Mouse (Mus musculus): ENCODE measurements around the gene Sp7.

The Sp7 gene

DNA sequence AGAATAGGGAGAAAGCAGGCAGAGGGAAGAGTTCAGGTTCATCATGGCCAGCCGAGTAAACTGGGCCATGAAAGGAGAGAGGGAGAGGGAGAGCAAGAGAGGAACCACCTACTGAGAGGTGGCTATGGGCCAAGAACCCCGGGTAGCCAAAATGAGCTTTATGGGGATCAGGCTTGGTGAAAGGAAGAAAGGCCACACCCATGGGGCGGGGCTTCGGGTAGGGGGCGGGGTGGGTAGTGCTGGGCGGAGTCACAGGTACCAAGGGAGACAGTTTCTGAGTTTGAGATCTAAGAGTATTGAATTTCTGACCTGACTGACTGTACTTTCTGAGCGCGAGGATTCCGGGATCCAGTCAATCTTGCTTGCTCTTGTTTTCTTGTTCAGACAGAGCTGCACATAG is 19.7 kb upstream of the Sp7 start:
- DNase-seq (ENCODE audit: low spot score in 2 of 2) = no peak

DNA sequence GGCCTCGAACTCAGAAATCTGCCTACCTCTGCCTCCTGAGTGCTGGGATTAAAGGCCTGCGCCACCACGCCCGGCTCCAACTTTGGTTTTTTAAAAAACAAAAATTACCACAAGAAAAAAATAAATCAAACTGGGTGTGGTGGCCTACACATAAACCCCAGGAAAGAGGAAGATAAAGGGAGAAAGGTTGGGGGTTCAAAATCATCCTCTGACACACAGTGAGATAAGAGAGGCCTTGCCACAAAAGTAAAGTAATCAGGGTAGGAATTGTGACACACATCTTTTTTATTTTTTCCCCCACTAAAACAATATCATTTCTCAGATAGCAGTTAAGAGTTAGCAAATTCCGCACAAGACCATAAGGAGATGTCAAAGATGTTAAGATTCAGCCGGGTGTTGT is 16.7 kb upstream of the Sp7 start:
- no peak for DNase-seq (ENCODE audit: low spot score in 2 of 2)

DNA sequence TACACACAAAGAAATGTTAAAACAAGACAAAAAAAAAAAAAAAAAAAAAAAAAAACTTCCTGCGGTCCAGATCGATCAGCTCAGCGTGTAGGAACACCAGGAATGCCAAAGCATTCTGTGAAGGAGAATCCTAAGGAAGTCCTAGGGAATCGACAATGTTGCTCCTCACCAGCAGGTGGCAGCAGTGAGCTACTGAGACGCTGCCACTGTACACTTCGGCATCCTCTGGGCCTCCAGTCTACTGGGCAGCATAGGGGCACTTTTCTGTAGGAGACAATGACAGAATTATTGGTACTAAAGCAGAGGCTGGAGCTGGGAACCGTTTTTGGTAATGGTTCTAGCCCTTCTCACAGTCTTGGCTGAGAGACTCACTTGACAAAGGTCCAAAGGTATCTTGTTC is 14.6 kb upstream of the Sp7 start:
- peak; percentile 41 to 80 for DNase-seq (ENCODE audit: low spot score in 2 of 2)

DNA sequence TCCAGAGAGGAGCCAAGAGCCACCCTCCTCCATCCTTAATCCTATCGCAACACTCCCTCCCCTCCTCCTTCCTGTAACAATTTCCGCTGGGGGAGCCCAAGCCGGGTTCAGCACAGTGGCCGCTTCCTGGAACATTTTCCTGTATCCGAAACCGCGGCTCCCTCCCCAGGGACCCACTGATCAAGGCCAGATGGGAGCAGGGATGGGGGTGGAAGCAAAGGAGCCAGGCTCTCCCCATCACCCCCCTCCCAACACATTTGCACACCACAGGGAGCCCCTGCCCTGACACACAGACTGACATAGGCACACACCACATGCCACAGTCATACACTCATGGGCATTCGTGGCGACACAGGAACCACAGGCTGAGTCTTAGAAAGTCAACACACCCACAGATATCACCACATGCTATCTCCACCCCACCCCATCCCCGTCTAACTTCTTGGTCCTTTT is 10.9 kb upstream of the Sp7 start:
- DNase-seq (ENCODE audit: low spot score in 2 of 2) = no peak

DNA sequence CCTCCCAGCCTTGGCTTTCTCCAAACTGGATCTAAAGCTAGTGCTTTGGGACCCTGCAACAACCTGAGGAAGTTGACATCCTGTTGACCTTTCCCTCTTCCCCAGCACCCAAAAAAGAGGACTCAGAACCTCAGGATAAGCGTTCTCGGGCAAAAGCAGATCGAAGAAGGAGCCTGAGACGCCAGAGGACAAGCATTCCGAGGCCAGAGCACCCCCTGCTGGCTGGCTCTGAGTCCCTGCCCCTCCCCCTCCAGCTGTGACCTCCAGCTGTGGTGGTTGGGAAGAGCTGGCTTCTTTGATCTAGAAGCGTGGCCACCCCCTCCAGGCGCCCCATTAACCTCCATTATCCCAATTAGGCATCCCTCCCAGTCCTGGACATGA is 10.2 kb upstream of the Sp7 start:
- DNase-seq (ENCODE audit: low spot score in 2 of 2) = peak; percentile 59 to 76

DNA sequence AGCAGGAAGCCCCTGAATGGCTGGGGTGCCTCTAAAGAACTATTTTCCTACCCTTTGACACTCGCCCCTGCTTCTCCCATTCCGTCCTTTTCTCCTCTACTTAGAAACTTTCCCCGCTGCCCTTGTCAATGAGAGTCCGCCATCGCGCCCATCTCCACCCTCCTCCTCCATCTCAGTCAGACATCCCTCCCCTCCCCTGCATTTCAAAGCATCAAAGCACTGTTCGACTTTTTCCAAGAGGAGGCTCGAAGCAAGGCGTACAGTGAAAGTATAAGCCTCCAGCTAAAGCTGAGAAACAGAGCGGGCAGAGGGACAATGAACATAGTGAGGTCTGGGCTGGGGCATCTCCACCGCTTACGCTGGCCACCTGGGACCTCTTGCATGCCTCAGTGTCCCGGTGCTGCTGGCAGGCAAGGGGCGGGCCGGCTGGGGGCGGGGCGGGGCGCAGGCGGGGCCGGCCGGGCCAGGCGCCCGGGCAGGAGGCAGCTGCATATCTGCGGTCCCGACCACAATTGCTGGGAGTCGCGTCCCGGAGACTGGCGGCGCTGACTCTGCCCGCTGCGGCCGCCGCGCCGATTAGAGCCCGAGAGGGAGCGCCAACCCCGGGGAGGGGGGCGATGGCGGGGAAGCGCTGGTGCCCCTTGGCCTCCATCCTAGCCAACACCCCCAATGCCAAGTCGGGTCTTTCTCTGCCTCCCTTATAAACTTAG is 9.6 kb upstream of the Sp7 start:
- DNase-seq (ENCODE audit: low spot score in 2 of 2) = no peak

DNA sequence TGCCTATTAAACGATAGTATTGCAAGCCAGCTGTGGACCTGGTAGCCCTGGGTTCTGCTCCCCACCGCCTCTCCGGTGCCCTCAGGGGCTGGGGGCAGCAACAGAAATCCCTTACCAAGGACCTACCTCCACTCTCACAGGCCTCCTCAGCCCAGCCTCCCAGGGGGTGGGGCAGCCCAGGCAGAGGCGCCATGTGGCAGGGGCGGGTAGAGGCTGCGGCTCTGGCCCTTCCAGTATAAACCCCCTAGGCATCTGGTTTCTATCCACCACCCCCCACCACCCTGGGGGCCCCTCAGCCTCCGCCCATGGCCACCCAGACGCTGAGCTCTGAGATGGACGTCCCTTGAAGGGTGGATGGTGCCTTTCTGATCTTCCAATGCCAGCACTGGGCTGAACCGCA is 3.7 kb upstream of the Sp7 start:
- no peak for DNase-seq (ENCODE audit: low spot score in 2 of 2)

DNA sequence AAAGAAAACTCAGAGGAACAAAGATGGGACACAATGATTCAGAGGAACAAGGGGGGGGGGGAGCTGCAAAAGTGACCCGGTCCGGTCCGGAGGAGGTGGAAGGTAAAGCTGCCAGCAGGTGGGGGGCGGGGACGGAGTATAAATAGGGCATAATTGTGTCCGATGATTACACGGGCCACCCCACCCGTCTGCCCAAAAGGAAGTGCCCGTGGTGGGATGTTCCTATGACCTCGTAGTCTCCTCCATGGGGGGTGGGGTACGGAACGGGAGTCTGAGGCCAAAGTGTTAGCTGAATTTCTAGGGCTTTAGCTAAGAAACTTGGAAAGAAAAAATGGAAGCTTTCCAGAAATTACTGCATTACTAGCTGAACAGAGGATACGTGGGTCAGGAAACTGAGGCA is 3.0 kb upstream of the Sp7 start:
- DNase-seq (ENCODE audit: low spot score in 2 of 2) = no peak

DNA sequence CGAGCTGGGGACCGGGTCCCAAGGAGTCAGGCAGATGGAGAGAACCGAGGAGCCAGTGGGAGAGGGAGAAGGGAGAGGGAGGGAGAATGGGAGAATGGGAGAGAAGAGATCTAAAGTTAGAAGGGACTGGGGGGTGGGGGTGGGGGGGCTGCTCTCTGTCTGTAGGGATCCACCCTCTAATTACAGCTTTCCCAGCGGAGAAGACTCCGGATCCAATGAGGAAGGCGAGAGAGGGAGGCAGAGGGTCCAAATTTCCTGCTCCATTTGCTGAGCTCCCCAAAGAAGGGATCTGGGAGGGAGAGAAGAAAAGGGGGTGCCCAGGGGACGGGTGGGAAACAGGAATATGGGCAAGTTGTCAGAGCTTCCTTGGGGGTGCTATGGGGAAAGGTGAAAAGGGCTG is 744 bp downstream of the Sp7 start:
- DNase-seq (ENCODE audit: low spot score in 2 of 2) = no peak

DNA sequence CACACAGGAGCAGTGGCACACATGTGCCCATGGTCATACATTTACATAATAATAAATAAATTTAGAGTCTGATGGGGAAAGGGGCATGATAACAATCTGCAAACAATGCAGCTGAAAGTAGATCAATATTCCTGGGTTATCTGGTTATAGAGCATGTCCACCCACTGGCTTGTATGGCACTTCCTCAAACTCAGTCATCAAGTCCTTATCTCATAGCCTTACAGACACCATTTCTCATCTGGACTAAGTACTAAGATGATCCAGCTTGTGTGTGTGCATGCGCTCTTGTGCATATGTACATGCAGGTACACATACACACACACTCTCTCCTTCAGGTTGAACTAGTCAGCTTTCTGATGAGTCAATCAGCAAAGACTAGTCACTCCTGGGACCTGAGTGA is 2.3 kb downstream of the Sp7 start:
- no peak for DNase-seq (ENCODE audit: low spot score in 2 of 2)

DNA sequence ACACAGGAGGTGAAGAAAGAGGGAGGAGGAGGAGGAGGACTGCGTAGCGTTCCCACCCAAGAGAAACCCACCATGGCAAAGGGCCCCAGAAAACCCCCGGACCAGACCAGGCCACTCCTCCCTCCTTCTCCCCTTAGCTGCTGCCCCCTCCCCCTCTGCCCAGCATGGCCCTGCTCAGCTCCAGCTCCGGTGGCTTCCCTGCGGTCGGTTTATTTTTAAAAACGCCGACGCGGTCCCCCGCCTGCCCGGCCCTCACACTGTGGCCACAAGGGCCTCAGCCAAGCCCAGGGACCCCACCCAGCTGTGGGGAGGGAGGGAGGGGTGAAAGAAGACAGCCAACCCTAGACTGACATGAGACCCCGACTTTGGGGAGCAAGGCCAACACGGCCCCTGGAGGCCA is 4.3 kb downstream of the Sp7 start:
- no peak for DNase-seq (ENCODE audit: low spot score in 2 of 2)

DNA sequence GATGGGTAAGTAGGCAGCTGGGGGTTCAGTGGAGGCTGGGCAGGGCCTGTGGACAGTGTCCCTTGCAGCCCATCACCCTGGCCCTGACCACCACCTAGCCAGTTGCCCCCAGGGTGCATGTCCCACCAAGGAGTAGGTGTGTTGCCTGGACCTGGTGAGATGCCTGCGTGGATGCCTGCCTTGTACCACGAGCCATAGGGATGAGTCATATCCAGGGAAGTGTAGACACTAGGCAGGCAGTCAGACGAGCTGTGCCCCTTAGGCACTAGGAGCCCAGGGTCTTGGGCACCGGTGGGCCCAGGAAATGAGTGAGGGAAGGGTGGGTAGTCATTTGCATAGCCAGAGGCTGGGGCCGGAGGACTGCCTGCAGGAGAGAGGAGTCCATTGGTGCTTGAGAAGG is 8.1 kb downstream of the Sp7 start:
- no peak for DNase-seq (ENCODE audit: low spot score in 2 of 2)

DNA sequence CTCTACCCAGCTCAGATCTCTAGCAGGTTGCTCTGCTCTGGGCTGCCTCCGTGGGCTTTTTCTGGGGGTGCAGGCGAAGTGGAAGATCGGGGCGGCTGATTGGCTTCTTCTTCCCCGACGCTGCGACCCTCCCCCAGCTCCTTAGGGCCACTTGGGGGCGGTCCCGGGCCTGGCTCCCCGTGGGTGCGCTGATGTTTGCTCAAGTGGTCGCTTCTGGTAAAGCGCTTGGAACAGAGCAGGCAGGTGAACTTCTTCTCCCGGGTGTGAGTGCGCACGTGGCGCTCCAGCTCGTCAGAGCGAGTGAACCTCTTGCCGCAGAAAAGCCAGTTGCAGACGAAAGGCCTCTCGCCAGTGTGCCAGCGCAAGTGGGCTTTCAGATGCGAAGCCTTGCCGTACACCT is 8.9 kb downstream of the Sp7 start:
- no peak for DNase-seq (ENCODE audit: low spot score in 2 of 2)

DNA sequence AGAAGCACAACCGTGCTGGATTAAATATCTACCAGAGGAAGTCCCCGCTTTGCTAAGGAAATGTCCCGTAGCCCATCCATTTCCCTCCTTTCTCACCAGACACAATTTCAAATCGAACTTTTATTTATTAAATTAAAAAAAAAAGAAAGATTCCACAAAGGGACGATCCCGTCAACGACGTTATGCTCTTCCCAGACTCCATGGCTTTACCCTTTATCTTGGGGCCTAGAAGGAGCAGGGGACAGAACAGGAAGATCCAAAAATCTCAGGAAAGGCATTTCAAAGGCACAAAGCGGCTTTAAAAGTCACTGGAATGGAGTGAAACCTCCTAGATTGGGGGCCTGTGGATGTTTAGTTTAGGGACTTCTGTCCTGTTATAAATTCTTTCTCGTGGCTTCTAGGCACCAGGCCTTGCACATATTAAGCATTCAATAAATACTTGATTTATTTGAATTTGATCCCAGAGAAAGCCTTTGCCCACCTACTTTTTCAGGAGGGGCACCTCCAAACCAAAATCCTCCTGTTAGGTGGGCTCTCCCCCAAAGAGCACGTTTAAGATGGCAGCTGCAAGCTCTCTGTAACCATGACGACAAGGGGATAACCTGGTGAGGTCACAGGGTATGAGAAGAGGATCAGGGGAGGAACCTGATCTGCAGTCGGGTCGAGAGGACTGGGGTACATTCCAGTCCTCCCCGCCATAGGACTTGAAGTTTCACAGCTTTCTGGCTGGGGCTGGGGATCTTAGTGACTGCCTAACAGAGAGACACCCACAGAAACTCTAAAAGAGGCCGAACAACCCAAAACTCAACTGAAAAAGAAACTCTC is 10.3 kb downstream of the Sp7 start:
- DNase-seq (ENCODE audit: low spot score in 2 of 2) = no peak

DNA sequence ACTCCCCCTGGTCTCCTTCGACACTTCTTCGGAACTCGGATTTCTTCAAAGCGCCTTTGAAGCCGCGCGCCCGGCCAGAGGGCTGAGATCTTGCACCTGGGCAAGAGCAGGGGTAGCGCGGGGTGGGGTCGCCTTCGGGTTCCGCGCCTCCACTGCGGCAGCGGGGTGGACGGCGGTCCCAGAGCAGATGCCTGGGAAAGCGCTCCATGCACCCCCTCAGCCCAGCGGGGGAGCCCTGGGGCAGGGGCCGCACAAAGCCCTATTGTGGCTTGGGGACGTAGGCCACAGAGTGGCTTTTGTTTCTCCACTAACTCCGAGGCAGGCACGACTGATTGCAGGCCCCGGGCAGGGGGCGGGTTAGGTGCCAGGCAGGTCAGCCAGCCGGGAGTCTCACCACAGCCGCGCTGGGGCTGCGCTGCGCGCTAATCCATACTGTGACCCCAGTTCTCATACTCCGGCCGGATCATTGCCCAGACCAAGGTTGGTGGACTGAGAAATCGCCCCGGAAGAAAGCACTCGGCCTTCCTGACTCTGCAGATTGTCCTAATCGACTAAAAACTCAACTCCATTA is 11.0 kb downstream of the Sp7 start:
- DNase-seq (ENCODE audit: low spot score in 2 of 2) = peak in 1 of 2 experiments; percentile 28

DNA sequence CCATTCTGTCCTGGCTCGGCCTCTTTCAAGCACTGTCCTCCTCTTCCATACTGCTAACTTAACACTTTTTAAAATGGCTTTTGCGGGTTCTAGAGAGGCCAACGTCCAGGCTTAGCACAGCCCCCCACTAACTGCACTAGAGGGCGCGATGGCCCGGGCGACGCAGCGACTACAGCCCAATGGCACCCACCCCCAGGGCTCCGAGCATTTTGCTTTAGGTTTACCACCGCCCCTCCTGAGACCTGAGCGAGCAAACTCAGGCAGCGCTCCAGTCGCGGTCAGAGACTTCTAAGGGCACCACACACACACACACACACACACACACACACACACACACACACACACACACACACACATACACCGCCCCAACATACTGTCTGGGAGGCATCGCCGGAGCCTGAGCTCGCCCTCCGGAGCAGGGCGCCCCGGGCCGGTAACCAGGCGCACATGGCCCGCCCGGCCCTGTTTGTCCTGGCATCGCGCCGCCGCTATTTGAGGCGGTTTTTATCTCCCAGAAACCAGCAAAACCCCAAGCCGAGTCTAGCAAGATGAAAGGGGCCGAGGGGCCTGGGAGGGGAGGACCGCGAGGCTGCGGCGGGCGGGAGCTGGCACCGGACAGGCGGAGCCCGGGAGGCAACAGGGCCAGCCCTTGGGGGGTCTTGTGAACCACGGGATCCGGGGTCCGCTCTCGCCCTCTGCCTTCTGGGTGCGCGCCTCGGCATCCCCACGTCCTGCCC is 11.7 kb downstream of the Sp7 start:
- DNase-seq (ENCODE audit: low spot score in 2 of 2) = peak in 1 of 2 experiments; percentile 44

DNA sequence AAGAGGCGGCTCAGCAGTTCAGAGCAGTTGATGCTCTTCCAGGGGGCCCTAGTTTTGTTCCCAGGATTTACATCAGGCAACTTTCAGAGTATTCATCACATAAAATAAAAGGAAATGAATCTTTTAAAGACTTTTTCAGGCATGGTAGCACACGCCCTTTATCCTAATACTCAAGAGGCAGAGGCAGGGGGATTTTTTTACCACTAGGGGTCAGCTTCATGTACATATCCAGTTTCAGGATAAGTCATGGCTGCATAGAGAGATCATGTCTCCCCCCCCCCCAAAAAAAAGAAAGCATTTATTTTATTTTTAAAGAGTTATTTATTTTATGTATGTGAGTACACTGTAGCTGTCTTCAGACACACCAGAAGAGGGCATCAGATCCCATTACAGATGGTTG is 13.0 kb downstream of the Sp7 start:
- no peak for DNase-seq (ENCODE audit: low spot score in 2 of 2)

DNA sequence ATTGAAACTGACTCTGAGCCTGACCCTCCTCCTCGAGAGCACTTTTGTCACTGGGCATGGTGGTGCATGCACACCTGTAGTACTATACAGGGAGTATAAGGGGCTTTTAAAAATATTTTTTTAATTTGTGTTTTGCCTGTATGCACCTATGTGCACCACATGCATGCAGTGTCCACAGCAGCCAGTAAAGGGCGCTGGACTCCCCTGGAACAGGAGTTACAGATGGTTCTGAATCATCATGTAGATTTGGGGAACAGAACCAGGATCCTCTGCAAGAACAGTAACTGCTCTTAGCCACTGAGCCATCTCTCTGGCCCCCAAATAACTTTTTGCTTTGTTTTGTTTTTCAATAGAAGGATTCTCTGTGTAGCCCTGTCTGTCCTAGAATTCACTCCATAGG is 14.8 kb downstream of the Sp7 start:
- DNase-seq (ENCODE audit: low spot score in 2 of 2) = no peak

DNA sequence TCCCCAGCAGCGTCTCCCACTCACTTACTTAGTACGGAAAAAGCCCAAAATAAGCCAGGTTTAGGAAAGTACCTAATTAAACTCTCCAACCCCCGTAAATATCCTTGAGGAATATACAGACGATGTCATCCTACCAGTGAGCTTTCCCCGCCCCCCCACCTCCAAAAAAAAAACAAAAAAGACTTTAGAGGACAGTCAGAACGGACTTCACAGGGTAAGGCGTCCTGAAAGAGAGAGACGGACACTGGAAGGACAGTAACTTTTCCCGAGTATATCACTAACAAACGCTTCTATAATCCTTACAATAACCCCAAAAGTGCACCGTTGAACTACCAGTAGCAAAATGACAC is 16.1 kb downstream of the Sp7 start:
- no peak for DNase-seq (ENCODE audit: low spot score in 2 of 2)

DNA sequence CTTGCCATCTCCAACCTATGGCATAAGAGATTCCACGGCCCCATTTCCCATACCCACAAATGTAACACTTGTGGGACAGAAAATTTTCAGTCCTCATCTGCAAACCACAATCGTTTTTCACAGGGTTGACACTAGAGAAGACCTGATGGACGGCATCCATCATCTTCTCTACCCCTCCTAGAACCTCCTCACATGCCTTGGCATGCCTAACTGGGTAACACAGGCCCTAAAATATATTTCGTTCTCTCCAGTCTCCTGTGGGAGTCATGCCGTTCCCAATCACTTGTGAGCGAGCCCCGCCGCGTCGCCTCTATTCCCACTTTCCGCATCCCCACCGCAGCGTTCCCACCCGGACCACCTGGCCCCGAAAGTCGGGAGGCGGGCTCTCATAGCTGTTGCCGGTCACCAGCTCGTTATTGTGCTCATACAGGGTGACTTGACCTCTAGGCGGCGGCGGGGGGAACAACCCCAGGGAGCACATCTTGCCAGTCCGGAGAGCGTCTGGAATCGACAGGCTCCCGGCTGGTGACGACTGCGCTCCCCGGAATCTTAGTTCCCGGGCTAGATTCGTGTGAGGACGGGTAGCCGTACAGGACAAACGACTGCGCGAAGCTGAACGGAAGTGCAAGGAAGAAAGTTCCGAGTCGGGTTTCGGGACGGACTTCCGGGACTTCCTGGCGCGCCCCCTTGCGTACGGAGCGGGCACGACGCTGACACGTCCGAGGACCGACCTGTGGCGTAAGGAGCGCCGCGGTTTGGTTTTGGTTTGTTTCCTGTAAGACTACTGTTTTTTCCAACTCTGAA is 16.6 kb downstream of the Sp7 start, which contains the start of gene Aaas:
Aaas (minus strand) TSS at position 634 of the 804 bp plus-strand sequence.
- DNase-seq (ENCODE audit: low spot score in 2 of 2) = peak; percentile 87 to 92

DNA sequence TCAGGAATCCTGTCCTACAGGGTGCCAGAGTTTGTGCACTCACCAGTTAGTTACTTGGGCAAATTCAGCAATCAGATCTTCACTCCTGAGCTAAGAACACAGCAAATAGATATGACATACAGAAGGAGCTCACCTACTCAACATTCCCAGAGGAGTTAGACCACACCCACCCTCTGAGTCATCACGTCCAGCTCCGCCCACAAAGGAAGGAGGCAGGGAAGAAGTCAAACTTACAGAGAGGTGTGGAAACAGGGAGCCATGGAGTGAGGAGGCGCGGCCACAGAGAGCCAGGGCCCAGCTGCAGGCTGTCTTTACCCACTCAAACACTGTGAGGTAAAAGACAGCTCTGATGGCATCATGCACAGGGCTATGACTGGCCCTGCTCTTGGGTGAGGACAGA is 20.5 kb downstream of the Sp7 start:
- DNase-seq (ENCODE audit: low spot score in 2 of 2) = no peak

DNA sequence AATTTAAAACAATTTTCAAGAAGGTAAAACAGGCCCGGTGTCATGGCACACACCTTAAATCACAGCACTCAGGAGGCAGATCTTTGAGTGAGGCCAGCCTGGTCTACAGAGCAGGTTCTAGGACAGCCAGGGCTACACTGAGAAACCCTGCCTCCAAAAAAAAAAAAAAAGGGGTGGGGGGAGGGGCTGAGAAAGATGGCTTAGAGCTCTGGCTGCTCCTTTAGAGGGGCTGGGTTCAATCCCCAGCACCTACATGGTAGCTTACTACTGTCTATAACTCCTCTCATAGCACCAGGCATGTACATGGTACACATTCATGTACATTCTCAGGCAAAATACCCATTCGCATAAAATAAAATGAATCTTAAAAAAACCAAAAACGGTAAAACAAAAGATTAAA is 22.5 kb downstream of the Sp7 start:
- DNase-seq (ENCODE audit: low spot score in 2 of 2) = no peak
